Mouse (Mus musculus) stomach, embryonic 16.5 days (tissue): ENCODE results near the gene Ddb2. TPM values are rescaled to one million over a fixed set of nuclear protein-coding genes. Genes with fewer than 3 reads are reported as not detected.
"Not testable (repeated sequence)": the region's sequence is repeated elsewhere in the genome, so short reads cannot be mapped to it uniquely, and the experiment has no call there.

ENCODE experiments used
- ATAC-seq: fragments of 200-750 bp; cut with Nextera tagmentation; 2 replicates; pipeline ENCODE4 v1.8.0; 2017; ENCODE audit warnings: moderate number of reproducible peaks, moderate TSS enrichment; ENCODE audit not compliant: insufficient read depth, low FRiP score
- H3K27ac ChIP-seq: fragments of 300-500 bp; sonication (generic); 2 replicates; pipeline ENCODE4 v1.5.1; 2014; ENCODE audit warnings: low read length
- H3K27me3 ChIP-seq: fragments of 300-500 bp; sonication (generic); 2 replicates; pipeline ENCODE4 v1.6.1; 2014; ENCODE audit warnings: low read length, control low read depth, mixed read lengths; ENCODE audit not compliant: control insufficient read depth, insufficient read depth
- H3K36me3 ChIP-seq: fragments of 300-500 bp; sonication (generic); 2 replicates; pipeline ENCODE4 v1.6.1; 2014; ENCODE audit warnings: low read length; ENCODE audit not compliant: control insufficient read depth, insufficient read depth
- H3K4me1 ChIP-seq: fragments of 300-500 bp; sonication (generic); 2 replicates; pipeline ENCODE4 v1.6.1; 2014; ENCODE audit warnings: low read length, control low read depth, mixed read lengths; ENCODE audit not compliant: control insufficient read depth, insufficient read depth
- H3K4me2 ChIP-seq: fragments of 300-500 bp; sonication (generic); 2 replicates; pipeline ENCODE4 v1.6.1; 2014; ENCODE audit warnings: low read depth, low read length, mixed read lengths
- H3K4me3 ChIP-seq: fragments of 300-500 bp; sonication (generic); replicated peaks from 2 replicates; pipeline ENCODE4 v1.5.1; 2014; ENCODE audit warnings: mild to moderate bottlenecking, low read length
- H3K9ac ChIP-seq: fragments of 300-500 bp; sonication (generic); 2 replicates; pipeline ENCODE4 v1.6.1; 2014; ENCODE audit warnings: low read length
- H3K9me3 ChIP-seq: fragments of 300-500 bp; sonication (generic); replicated peaks from 2 replicates; pipeline ENCODE4 v1.6.1; 2016; ENCODE audit warnings: low read length, control low read depth; ENCODE audit not compliant: control insufficient read depth
- WGBS: fragments of 180-500 bp; shearing (Covaris S2); extraction: QIAGEN DNeasy Blood & Tissue Kit; methylation state at CpG from one replicate; pipeline ENCODE4 v1.1.7; 2014; 5-methylcytosine and 5-hydroxymethylcytosine counted together
- polyA plus RNA-seq: library from polyadenylated mRNA; unstranded; fragments of >200 nt; fragmentation: Nextera tagmentation; extraction: Ambion mirVana; gene quantifications from 2 replicates; pipeline ENCODE4 v1.2.1, GENCODE M21; 2015

The Ddb2 gene
- polyA plus RNA-seq, 1 experiment from 2014 or later: 17.1 TPM

DNA sequence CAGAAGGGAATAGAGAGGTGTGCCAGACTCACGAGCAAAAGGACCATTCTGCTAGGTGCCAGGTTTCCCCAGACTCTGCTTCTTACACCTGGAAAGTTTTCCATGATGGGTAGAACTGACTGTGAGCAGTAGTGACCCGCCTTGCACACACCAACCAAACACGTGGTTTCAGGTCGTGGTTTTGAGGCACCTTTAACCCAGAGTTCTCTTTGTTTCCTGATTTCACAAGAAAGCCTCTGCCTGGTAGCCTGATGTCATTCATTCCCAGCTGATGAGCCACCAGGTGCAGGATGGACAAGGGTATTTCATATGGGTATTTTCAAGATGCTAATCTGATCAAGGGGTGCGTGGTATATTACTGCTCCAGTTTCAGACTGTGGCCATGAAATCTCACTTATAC, 5.8 kb upstream of the Ddb2 start:
- no peak for ATAC-seq

GRCm38 (mm10) chr2:91237511-91238080, 814 bp upstream of the Ddb2 start:
- ATAC-seq: peak; percentile 28; the same call in 1 of the 2 replicates
- peak overlapping the region; percentile 70; the same call in 1 of the 2 replicates for H3K9ac ChIP-seq
- H3K27me3 ChIP-seq, H3K4me1 ChIP-seq, H3K9me3 ChIP-seq, H3K36me3 ChIP-seq: not testable (repeated sequence)
- peak overlapping the region; percentile 92 for H3K27ac ChIP-seq
- H3K4me2 ChIP-seq: peak overlapping the region; percentile 82
- 11% methylated on average over 4 of the region's 4 CpGs for WGBS
- peak overlapping the region; percentile 71 for H3K4me3 ChIP-seq

More for the DNA sequence above, 5.8 kb upstream of the Ddb2 start:
- WGBS: 58% methylated on average over 5 of the region's 5 CpGs
- H3K4me1 ChIP-seq: peaks cover 3% of the 10 kb centered on the region; the same call in 1 of the 2 replicates
- no peaks in the 10 kb centered on the region for H3K27me3 ChIP-seq
- H3K9ac ChIP-seq: no peak overlapping the region
- no peaks in the 10 kb centered on the region for H3K9me3 ChIP-seq
- H3K27ac ChIP-seq: no peak overlapping the region
- no peaks in the 10 kb centered on the region for H3K36me3 ChIP-seq
- no peak overlapping the region for H3K4me3 ChIP-seq
- H3K4me2 ChIP-seq: no peak overlapping the region

DNA sequence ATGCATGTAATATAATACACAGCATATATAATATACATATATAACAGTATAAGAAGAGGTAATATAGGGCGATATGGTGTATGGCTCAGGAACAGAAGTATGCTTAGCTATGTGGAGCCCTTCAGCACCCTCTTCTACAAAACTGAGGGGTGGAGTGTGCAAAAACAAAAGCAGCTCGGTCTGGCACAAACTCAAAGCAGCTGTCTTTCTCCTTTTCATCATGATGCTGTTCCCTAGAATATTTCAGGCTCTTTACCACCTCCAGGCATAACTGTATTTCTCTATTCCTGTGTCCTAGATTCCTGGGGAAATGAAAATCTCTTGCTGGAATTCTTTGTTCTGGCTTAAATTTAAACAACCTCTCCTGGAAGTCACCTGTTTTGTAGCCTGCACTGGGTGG, 7.0 kb downstream of the Ddb2 start:
- Histone ChIP-seq H3K4me2 (no peak overlapping the region), H3K27me3 (no peaks in the 10 kb centered on the region), H3K4me1 (no peaks in the 10 kb centered on the region), H3K4me3 (no peak overlapping the region), H3K27ac (no peak overlapping the region), H3K36me3 (no peaks in the 10 kb centered on the region), H3K9me3 (no peaks in the 10 kb centered on the region), H3K9ac (no peak overlapping the region)
- no peak for ATAC-seq
- WGBS: 83% methylated on average over 2 of the region's 2 CpGs

DNA sequence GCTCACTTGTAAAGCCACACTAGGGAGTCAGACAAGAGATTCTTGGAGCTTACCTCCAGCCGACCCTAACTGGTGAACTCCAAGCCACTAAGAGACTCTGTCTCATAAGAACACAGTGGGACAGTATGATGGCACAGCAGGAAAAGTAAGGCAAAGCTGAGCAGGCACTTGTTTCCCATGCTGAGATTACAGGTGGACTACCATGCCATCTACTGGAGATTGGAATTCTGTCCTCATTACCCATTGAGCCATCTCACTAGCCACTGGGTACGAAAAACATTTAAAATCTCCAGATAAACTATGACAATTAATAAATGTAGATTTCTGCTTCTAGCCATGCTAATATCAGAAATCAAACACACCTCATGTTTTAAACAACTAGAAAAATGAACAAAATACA, 13.2 kb downstream of the Ddb2 start:
- no peak overlapping the region for H3K27ac ChIP-seq
- WGBS: 92% methylated on average over 2 of the region's 2 CpGs
- 0 out of 2 replicates have a peak, but pooled peaks cover 7% of the 10 kb centered on the region for H3K36me3 ChIP-seq
- H3K9ac ChIP-seq: no peak overlapping the region
- no peak overlapping the region for H3K4me2 ChIP-seq
- ATAC-seq: no peak
- H3K4me3 ChIP-seq: no peak overlapping the region
- no peaks in the 10 kb centered on the region for H3K9me3 ChIP-seq
- H3K27me3 ChIP-seq: no peaks in the 10 kb centered on the region
- no peaks in the 10 kb centered on the region for H3K4me1 ChIP-seq

- Histone ChIP-seq H3K27me3 (no peaks in the 10 kb centered on the region), H3K4me2 (no peak overlapping the region), H3K4me1 (no peaks in the 10 kb centered on the region), H3K36me3 (0 out of 2 replicates have a peak, but pooled peaks cover 7% of the 10 kb centered on the region), H3K9ac (no peak overlapping the region), H3K27ac (no peak overlapping the region), H3K4me3 (no peak overlapping the region), H3K9me3 (no peaks in the 10 kb centered on the region)
- ATAC-seq: no peak
- WGBS: 92% methylated on average over 3 of the region's 3 CpGs
Observed at GRCm38 (mm10) chr2:91220501-91220900, 16.3 kb downstream of the Ddb2 start.

GRCm38 (mm10) chr2:91217032-91217431, 19.8 kb downstream of the Ddb2 start:
- Histone ChIP-seq H3K36me3 (peaks cover 5% of the 10 kb centered on the region; the same call in 1 of the 2 replicates), H3K9ac (no peak overlapping the region), H3K27me3 (no peaks in the 10 kb centered on the region), H3K9me3 (no peaks in the 10 kb centered on the region), H3K4me1 (no peaks in the 10 kb centered on the region), H3K4me3 (no peak overlapping the region), H3K27ac (no peak overlapping the region), H3K4me2 (no peak overlapping the region)
- ATAC-seq: no peak
- WGBS: 64% methylated on average over 4 of the region's 4 CpGs

GRCm38 (mm10) chr2:91213311-91213710, 23.5 kb downstream of the Ddb2 start:
- Histone ChIP-seq H3K4me1 (no peaks in the 10 kb centered on the region), H3K27ac (no peak overlapping the region), H3K4me3 (no peak overlapping the region), H3K4me2 (no peak overlapping the region), H3K36me3 (peaks cover 18% of the 10 kb centered on the region), H3K9ac (no peak overlapping the region), H3K27me3 (no peaks in the 10 kb centered on the region), H3K9me3 (no peaks in the 10 kb centered on the region)
- ATAC-seq: no peak

- Histone ChIP-seq H3K4me1 (peaks cover 14% of the 10 kb centered on the region), H3K9me3 (no peaks in the 10 kb centered on the region), H3K27ac (no peak overlapping the region), H3K4me3 (no peak overlapping the region), H3K36me3 (peaks cover 23% of the 10 kb centered on the region), H3K9ac (no peak overlapping the region), H3K27me3 (no peaks in the 10 kb centered on the region), H3K4me2 (no peak overlapping the region)
- ATAC-seq: no peak
- WGBS: 84% methylated on average over 9 of the region's 9 CpGs
Observed at GRCm38 (mm10) chr2:91206254-91206775, 30.5 kb downstream of the Ddb2 start.

DNA sequence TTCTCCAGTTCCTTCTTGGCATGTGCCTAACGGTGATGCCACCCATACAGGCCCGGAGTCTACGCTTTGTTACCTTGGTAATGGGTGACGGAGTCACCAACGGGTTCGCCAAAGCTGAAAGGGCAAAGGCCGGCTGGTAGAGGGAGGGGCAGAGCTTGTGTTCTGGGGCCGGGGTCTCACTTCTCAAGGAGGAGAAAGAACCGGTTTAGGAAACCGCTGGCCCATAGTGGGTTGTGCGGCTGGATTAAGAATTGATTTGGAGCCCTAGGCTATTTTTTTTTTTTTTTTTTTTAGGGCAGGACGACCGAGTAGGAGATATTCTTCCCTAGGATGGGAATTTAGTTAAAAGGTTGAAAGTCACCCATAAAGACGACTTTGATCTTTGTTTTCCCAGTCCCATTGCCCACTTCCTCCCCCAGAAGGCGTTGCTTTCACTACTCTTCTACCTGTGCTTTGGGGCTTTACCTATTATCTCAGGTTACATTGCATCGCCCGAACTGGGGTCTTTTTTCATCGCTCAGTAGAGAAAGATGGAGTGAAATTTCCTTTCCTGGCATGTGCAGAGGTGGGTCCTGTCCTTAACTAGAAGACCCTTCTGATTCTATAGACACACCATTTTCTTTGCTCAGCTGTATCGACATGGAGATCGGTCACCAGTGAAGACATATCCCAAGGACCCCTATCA, 33.7 kb downstream of the Ddb2 start:
- no peaks in the 10 kb centered on the region for H3K27me3 ChIP-seq
- H3K9me3 ChIP-seq: no peaks in the 10 kb centered on the region
- 12% methylated on average over 20 of the region's 20 CpGs for WGBS
- peaks cover 9% of the 10 kb centered on the region; the same call in 1 of the 2 replicates for H3K36me3 ChIP-seq
- peak overlapping the region; percentile 72 for H3K4me2 ChIP-seq
- H3K4me3 ChIP-seq: peak overlapping the region; percentile 58
- peaks cover 14% of the 10 kb centered on the region for H3K4me1 ChIP-seq
- peak overlapping the region; percentile 78 for H3K9ac ChIP-seq
- no peak for ATAC-seq
- 0 out of 2 replicates have a peak overlapping the region, but pooled peaks have one; percentile 14 for H3K27ac ChIP-seq
